Mouse (Mus musculus) CH12.LX (cell line): Measurements from ENCODE around the gene Il4i1.

Experiments used
- CTCF ChIP-seq, 2 experiments: IDR thresholded peaks in 1 of 2; conservative IDR thresholded peaks in 1 of 2; 2 replicates each; pipeline ENCODE4 v1.5.1; 2011 to 2012; ENCODE audit warnings: low read depth in 2 of 2, low read length in 2 of 2, improper control_type of control experiment in 1 of 2, inconsistent platforms in 1 of 2, mild to moderate bottlenecking in 1 of 2, moderate library complexity in 1 of 2
- EP300 ChIP-seq: IDR thresholded peaks from 2 replicates; pipeline ENCODE4 v1.6.1; 2011; ENCODE audit warnings: low read length, improper control_type of control experiment
- POLR2A ChIP-seq: IDR thresholded peaks from 2 replicates; pipeline ENCODE4 v1.6.1; 2011; ENCODE audit warnings: low read depth, mild to moderate bottlenecking, improper control_type of control experiment, low read length
- POLR2AphosphoS2 ChIP-seq: IDR thresholded peaks from 2 replicates; pipeline ENCODE4 v1.6.1; 2011; ENCODE audit warnings: low read depth, low read length, improper control_type of control experiment
- ZNF384 ChIP-seq: IDR thresholded peaks from 2 replicates; pipeline ENCODE4 v1.6.1; 2012; ENCODE audit warnings: low read depth, low read length, improper control_type of control experiment, inconsistent platforms

GRCm38 (mm10) chr7:44884637-44885036, 68.5 kb downstream of the Il4i1 start:
- TF ChIP-seq POLR2AphosphoS2 (no peak), EP300 (no peak), CTCF (conservative IDR thresholded peaks at IDR 0.05 in 1 of 2, IDR thresholded peaks at IDR 0.05 in 1 of 2; ENCODE audit: low read depth in 2 of 2, low read length in 2 of 2) (no peak), POLR2A (no peak), ZNF384 (no peak)
